Mouse (Mus musculus) left cerebral cortex, postnatal 36 days (tissue): Measurements from ENCODE around the gene Mmrn1. TPM values are rescaled to one million over a fixed set of nuclear protein-coding genes. Genes with fewer than 3 reads are reported as not detected.
A peak's percentile ranks its signal among the peaks of the same experiment; 100 is the strongest.
"Not testable (repeated sequence)": the region's sequence is repeated elsewhere in the genome, so short reads cannot be mapped to it uniquely, and the experiment has no call there.

Experiments
- DNase-seq, 2 experiments: peaks; one replicate each; pipeline ENCODE4 v3.0.0; 2021 to 2022; ENCODE audit warnings: low spot score in 2 of 2, mixed read lengths in 1 of 2
- intact Hi-C: fragments of 180-260 bp; cut with DNase I; formaldehyde crosslinking; loops from one replicate; pipeline ENCODE4 v1.15.1; 2025
- total RNA-seq, 2 experiments: library from RNA; stranded (reverse); gene quantifications; 2 replicates each; pipeline ENCODE4 v1.2.3; 2021

Mmrn1 gene
- under 1 TPM; 0.12 to 0.20 TPM for total RNA-seq

DNA sequence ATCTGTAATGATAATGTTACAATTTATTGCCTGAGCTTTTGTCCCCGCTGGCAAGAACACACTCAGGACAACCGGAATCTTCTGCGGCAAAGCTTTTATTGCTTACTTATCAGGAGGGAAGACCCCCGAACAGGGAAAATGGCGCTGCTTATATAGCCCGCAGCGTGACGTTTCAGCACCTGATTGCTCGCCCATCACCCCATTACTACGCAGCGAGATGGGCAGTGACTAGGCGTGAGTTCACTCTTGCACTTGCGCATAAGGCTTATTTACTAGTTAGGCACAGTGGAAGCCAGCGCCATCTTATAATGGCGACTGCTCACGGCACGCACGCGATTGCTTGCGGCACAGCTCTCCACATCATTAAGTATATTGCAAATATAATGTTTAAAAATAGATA is at the start of gene Mmrn1:
TSS of gene Mmrn1 (plus strand) at position 301 of the 400 bp plus-strand sequence.
- DNase-seq, intact Hi-C loops: not testable (repeated sequence)

DNA sequence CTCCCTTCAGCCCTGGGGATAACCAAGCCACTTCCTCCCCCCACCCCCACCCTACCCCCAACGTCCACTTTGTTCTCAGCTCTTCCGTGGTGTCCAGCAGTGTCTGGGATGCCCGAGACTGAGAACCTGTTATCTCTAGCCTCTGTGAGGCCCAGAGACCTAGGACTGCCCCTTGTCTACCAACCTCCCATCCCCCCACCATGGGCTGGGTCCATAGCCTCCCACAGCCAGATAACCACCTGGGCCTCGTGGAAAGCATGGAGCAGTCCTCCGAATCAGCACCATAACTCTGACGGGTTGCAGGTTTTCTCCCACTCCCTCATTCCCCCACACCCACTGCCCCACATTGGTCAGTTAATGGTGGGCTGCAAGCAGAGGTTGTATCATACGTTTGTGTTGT is 44.4 kb upstream of the Mmrn1 start:
- intact Hi-C loops = loop anchor here (2.0 kb wide), 1 partner anchor 198 kb away; no protein-coding TSS in a partner anchor
- no peak for DNase-seq

DNA sequence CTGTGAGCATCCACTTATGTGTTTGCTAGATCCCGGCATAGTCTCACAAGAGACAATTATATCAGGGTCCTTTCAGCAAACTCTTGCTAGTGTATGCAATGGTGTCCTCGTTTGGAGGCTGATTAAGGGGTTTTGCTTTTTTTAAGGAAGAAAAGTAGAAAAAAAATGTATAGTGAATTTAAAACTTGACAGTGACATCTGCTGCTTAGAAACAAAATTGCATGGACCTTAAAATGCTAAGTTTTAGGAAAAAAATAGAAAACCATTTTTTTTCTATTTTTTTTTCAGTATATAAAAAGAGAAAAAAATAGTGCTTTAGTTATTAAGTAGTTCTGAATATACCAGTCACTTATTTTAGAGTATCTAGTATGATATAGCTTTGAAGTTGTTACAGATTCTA is 43.2 kb upstream of the Mmrn1 start:
- intact Hi-C loops = loop anchor here (2.0 kb wide), 1 partner anchor 199 kb away; no protein-coding TSS in a partner anchor
- DNase-seq = no peak

DNA sequence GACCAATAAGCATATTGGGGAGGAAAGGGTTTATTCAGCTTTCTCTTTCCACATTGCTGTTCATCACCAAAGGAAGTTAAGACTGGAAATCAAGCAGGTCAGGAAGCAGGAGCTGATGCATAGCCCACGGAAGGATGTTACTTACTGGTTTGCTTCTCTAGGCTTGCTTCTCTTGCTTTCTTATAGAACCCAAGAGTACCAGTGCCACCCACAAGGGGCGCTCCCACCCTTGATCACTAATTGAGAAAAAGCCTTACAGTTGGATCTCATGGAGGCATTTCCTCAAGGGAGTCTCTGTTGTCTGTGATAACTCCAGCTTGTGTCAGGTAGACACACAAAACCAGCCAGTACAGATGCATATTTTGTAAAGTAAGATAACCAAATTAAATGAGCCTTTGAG is 17.5 kb upstream of the Mmrn1 start:
- DNase-seq = no peak
- intact Hi-C loops = no loop called here

DNA sequence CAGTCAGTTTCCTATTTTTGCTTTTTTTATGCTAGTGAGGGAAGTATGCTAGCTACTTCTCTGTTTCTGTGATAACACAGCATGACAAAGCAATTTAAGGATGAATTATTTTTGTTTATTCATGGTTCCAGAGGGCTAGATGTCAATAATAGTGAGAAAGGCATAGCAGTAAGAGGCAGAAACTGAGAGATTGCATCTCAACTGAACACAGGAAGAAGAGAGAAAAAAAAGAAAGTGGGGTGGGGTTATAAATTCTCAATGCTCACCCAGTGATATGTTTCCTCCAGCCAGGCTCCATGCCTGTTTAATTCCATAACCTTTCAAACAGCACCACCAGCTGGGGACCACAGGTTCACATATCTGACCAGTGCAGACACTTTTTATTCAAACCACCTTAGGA is 6.6 kb downstream of the Mmrn1 start:
- intact Hi-C loops = loop anchor here (5.0 kb wide), 1 partner anchor 249 kb away; no protein-coding TSS in a partner anchor
- peak in 1 of 2 experiments; percentile 10 for DNase-seq

DNA sequence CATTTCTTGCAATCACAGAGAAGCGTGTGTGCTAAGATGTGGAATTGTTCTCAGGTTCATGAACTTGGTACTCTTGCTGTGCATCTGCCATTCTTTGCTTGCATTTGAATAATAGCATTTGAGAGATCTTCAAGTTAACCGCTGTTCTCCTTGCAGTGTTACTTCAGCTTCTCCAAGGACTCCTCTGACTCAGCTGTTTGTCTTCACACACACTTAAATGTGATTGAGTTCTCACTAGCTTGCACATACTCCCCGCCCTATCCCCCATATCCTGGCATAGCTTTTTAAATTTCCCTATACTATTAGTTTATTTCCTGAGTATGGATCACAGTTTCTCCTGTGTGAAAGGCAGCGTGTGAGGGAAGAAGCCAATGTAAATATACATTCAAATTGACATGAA is 10.1 kb downstream of the Mmrn1 start:
- intact Hi-C loops = loop anchor here (5.0 kb wide), 1 partner anchor 253 kb away; no protein-coding TSS in a partner anchor
- no peak for DNase-seq

DNA sequence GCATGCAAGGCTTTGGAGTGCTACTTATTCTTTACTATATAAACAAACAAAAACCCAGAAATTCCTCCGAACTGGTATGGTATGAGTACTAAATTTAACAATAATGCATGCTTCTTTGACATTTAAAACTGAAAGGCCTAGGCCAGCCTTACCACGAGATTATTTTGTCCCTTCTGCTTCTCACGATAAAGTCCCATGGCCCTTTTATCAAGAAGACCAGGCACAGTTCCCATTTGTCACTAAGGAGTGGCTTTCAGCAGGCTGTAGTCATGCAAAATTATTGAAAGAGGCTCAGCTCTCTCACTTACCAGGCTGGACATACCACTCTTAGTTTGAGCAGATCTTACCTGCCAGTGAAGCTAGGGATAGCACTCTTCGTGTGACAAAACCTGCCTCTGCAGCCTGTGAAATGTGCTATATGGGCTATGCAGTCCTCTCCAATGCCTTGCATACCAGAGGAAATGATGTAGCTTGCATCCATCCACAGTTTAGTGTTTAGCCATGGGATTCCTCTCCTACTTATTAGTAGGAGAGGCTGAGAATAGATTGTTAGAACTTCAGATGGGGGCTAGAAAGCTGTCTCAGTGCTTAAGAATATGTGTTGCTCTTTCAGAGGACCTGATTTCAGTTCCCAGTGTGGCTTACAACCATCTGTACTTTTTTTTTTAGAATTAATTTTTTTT is 10.8 kb downstream of the Mmrn1 start:
- no peak for DNase-seq
- intact Hi-C loops = no loop called here

DNA sequence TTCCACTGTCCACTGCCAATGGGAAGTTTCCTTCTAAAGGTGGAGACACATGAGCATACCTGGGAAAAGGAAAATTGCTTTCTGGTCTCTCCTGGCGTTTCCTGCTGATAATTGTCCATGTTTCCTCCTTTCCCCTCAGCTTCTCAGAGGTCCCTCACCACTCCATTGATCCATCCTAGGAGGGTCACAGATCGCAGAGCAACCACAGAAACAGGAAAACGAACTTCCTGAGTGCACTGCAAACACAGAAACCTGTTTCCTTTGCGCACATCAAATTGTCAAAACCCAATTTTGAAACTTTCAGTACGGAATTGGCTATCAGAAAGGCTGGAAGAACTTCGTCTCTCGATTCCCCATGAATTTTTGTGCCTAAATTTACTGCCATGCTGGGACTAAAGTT is 19.4 kb downstream of the Mmrn1 start:
- no peak for DNase-seq
- intact Hi-C loops = no loop called here

DNA sequence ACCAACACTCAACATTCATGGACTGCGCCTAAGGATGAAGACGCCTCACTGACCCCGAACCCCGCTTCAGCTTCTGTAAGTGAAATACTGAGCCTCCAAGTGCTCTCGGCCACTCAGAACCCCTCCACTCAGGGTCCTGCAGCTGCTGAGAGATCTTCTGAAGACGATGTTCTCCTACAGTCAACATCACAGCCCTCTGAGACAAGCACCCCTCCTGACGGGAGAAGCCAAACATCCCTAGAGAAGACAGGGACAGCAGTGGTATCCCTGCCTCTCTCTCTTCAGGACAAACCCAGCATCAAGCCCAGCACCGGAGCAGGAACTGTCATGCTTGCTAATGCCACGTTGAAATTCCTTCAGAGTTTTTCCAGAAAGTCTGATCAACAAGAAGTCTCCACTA is 19.8 kb downstream of the Mmrn1 start:
- DNase-seq = no peak
- intact Hi-C loops = no loop called here

DNA sequence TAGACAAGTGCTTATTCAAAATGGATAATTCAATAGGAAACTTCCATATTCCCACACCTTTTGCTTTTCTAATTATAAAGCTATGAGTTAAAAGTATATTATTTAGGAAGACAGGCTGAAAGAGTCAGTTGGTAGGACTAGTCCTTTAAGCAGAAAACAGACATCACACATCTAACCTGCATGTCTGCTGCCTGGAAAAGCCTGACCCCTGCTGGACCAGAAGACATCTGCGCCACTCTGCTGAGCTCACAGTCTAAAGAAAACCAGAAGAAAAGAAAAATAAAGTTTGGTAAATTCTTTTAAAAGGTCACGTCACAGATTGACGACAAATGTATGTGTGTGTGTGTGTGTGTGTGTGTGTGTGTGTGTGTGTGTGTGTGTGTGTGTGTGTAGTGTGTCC is 25.6 kb downstream of the Mmrn1 start:
- intact Hi-C loops = loop anchor here (5.0 kb wide), 1 partner anchor 268 kb away; no protein-coding TSS in a partner anchor
- DNase-seq = peak; percentile 8 to 24

DNA sequence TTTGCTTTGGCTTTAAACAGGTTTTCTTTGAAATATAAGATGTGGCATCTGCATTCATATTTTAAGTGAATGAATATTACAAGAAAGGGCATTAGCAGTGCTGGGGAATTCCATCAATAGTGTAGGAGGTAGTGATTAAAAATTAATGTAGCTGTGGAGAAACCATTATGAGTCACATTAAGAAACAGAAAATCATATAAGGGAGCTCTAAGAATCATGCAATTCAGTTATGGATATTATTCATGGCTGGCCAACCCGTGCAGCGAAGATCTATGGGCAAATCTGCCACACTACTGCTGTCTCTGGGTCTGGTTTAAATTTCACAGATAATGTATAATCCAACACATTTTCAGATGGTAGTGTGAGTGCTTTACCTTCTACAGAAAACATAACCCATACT is 36.5 kb downstream of the Mmrn1 start:
- no peak for DNase-seq
- intact Hi-C loops = no loop called here

DNA sequence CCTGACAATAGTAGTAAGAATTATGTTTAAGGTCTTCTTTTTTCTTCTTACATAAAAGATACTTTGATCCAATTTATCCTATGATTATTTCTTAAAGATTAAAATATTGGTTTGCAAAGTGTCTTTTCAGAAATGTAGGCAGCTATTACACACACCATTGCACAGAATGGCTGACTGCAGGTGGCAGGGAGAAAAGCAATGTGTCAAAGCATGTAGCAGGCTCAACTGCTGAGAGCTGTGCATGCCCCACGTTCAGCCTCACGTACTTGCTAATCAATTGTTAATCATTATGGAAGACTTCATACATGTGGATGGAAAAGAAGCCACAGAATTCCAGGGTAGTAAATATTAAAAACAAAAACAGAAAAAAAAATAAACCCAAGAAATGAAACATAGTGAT is 37.1 kb downstream of the Mmrn1 start:
- intact Hi-C loops = no loop called here
- no peak for DNase-seq

DNA sequence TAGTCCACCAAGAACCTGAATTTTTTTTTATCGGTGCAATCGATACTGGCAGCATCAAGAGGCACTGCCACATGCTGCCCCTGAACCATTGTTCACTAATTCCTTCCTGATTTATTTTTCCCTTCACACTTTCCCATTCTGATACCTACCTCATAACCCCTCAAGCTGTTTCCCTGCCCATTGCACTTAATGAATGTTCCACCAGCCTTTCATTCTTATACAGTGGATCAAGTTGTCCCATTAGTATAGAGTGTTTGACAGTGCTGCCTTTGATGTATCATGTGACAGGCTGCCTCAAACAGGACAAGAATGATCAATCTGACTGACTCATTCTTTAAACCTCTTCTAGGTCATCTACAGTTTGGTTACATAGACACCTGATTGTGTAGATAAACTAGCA is 37.9 kb downstream of the Mmrn1 start:
- intact Hi-C loops = no loop called here
- DNase-seq = no peak

DNA sequence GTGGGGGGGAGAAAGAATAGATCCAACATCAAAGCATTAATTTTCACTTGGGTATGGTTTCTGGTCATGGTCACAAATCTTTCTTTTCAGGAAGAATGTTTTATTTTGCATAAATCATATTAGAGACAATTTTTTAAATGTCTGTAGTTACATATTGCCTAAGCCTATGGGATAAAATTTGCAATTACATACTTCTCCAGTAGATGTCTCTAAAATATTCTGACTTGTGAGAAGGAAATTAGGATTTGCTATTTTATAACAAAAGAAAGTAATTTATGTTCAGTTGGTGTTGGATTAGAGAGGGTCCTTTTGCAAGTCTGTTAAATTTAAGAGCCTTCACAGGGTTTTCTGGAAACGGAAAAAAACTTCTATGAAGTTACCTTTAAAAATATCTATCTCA is 39.0 kb downstream of the Mmrn1 start:
- intact Hi-C loops = no loop called here
- DNase-seq = no peak

DNA sequence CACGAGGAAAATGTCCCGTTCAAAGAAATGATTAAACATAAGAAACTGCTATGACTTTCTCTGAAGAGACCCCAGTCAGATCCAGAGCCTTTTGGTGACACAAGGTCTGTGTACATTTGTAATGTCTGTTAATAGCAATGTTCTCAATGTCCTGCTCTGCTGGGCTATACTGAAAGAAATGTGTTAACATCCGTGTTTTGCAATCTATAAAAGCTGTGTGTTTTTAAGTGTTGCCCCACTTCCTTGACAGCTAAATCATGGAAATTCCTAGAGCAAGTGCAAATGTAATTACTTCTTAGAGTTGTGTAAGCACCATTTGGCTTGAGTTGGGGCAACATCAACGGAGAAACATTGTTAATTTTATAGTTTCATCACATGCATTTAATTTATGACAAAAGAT is 42.2 kb downstream of the Mmrn1 start:
- DNase-seq = no peak
- intact Hi-C loops = no loop called here

DNA sequence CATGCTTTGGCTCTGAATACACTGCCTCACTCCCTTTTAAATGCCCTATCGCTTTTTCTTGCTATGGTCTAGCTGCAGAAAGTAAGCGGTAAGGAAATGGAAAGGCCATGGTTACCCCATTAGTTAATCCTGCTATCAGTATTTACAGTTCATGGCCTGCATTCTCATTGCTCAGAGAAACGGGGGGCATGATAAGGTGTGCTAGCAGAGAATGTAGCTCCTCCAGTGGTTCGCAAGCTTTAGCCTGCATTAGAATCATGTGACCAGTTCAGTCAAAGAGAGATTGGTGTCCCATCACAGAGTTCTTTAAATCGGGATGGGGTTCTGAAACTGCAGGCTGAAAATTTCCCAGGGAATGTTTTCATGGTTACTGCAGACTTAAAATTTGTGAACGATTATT is 44.6 kb downstream of the Mmrn1 start:
- no peak for DNase-seq
- intact Hi-C loops = no loop called here

DNA sequence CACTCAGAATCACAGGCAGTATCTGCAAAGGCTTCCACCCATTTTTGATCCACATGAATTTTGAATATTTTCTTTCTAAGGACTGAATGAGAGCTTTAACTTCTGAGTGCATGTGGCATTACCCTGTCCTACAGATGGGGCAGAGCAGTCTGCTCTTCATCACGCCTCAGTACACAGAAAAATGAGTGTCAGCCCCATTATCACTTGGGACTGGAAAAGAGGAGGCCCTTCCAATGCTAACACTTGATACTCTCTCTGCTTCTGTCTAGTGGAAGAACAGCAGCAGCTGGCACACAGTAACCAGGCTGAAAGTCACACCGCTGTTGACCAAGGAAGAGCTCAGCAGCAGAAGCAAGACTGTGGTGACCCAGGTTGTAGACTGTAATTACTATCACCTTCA is 46.0 kb downstream of the Mmrn1 start:
- intact Hi-C loops = no loop called here
- DNase-seq = no peak

DNA sequence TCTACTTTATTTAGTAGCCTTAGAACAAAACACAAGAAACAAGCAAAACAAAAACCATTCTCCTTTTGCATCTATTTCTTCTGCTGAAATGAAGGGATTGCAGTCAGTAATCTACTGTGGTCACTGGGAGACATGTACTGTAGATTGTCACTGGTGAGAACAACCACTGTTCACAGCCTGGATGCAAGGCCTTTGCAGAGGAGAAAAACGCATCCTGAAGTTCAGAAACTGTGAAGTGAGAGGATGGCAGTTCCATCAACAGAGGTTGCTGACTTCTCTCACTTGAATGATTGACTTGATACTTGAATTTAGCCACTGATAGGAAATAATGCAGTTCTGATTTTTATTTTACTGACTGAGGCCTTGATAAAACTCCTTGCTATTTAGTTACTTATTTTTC is 53.8 kb downstream of the Mmrn1 start:
- intact Hi-C loops = no loop called here
- no peak for DNase-seq

DNA sequence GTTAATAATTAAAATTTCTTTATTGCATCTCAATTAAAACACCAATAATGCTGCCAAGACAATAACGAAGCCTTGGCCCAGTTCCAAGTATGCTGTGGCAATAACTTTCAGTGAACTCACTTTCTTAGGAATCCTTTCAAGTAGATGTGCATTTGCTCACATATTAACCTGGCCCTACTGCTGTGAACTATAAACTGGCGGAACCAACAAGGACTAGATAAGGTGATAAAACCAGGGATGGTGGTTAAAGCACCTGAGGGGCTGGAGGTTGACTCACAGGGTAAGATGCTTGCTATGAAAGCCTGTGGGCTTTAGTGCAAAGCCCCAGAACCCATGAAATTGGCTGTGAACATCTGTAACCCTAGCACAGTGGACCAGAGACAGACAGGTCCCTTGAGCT is 54.3 kb downstream of the Mmrn1 start:
- intact Hi-C loops = no loop called here
- no peak for DNase-seq

DNA sequence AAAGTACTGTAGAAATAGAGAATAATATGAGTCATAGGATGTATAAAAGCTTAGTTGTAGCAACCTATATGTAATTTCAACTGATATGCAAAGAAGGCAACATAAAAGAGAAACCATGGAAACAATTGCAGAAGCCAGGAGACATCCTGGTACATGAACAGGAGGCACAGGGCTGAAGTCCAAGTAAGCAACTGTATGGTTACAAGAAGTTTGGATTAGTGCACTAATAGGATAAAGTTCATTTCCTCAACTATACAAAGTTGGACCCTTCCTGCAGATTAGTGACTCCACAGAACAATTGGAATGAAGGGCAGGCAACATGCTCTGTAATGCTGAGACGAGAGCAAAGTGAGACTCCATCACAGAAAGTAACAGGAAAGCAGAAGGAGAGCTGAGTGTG is 59.6 kb downstream of the Mmrn1 start:
- no peak for DNase-seq
- intact Hi-C loops = no loop called here

DNA sequence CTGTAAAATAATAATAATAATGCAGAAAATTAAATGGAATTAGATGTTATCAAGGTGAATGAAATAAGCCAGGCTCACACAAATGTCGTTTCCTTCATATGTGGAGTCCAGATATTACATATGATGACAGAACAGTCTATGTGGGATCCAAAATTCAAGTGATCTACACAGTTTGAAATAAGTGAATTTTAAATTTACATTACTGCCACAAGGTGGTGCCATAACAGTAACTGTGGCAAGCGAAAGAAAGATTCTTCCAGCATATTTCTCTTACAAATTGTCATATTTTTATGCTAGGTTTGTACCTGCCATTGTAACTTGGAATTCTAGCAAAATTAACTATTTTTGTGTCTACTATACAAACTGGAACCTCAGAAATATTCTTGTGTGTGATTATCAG is 61.1 kb downstream of the Mmrn1 start:
- no peak for DNase-seq
- intact Hi-C loops = loop anchor here (2.0 kb wide), 1 partner anchor 315 kb away; no protein-coding TSS in a partner anchor

DNA sequence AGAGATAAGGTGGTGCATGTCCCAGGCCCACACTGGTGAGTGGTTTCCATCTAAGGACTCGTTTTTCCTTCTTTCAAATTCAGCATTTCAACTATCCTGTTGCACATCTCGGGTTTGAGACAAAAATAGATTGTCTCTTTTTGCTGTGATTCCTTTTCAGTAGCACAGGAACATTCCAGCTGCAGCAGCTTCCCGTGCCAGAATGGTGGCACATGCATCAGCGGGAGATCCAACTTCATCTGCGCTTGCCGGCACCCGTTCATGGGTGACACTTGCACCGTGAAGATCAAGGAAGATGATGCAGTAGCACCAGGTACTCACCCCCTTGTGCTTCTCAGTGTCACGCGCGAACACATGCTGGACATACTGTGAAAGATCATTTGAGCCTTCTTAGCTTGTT is 62.1 kb downstream of the Mmrn1 start:
- DNase-seq = peak; percentile 10 to 13
- intact Hi-C loops = loop anchor here (2.0 kb wide), 1 partner anchor 314 kb away; no protein-coding TSS in a partner anchor
